Mouse (Mus musculus) brain, embryonic 14.5 days (tissue): ENCODE results near the gene Il17re.

Experiments
- CTCF ChIP-seq: fragments of 200-500 bp; IDR thresholded peaks from 2 replicates; pipeline ENCODE4 v1.5.1; 2012; ENCODE audit warnings: inconsistent platforms, mild to moderate bottlenecking, moderate library complexity, borderline replicate concordance; ENCODE audit not compliant: insufficient read depth, insufficient read length; ENCODE audit errors: extremely low read depth
- POLR2A ChIP-seq: fragments of 200-500 bp; IDR thresholded peaks from 2 replicates; pipeline ENCODE4 v1.6.1; 2012; ENCODE audit warnings: mild to moderate bottlenecking, inconsistent platforms, borderline replicate concordance; ENCODE audit not compliant: poor library complexity, insufficient read depth, insufficient read length, severe bottlenecking; ENCODE audit errors: extremely low read depth

DNA sequence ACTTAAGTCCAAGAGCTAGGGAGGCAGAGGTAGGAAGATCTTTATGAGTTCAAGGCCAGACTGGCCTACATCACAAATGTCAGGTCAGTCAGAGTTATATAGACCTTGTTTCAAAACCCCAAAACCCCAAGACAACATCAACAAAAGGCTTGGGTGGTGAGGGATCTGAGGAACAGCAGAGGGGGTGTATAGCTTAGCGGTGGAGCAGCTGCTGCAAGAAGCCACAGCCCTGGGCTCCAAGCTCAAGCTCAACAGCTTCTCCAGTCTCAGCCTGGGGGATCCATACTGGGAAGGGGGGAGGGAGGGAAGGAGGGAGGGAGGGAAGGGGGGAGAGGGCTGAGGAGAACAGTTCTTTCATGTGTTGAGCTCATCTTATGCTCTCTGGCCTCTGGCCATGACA lies 47.4 kb downstream of the Il17re start:
- TF ChIP-seq CTCF (no peak), POLR2A (no peak)
